Mouse (Mus musculus) midbrain, embryonic 10.5 days (tissue): Measurements from ENCODE around the gene Cenpq. TPM values are rescaled to one million over a fixed set of nuclear protein-coding genes. Genes with fewer than 3 reads are reported as not detected.

Source experiments
- DNase-seq: peaks from one replicate; pipeline ENCODE4 v3.0.0-alpha.2; 2017; ENCODE audit warnings: low spot score
- H3K27ac ChIP-seq: fragments of 300-500 bp; sonication (generic); replicated peaks from 2 replicates; pipeline ENCODE4 v1.5.1; 2016; ENCODE audit warnings: mild to moderate bottlenecking
- H3K27me3 ChIP-seq: fragments of 300-500 bp; sonication (generic); 2 replicates; pipeline ENCODE4 v1.6.1; 2016; ENCODE audit warnings: low read depth, mild to moderate bottlenecking; ENCODE audit not compliant: poor library complexity, severe bottlenecking
- H3K36me3 ChIP-seq: fragments of 300-500 bp; sonication (generic); 2 replicates; pipeline ENCODE4 v1.6.1; 2016; ENCODE audit warnings: mild to moderate bottlenecking, moderate library complexity
- H3K4me1 ChIP-seq: fragments of 300-500 bp; sonication (generic); 2 replicates; pipeline ENCODE4 v1.6.1; 2016
- H3K4me3 ChIP-seq: fragments of 300-500 bp; sonication (generic); 2 replicates; pipeline ENCODE4 v1.5.1; 2016; ENCODE audit warnings: mild to moderate bottlenecking, moderate library complexity
- H3K9me3 ChIP-seq: fragments of 300-500 bp; sonication (generic); replicated peaks from 2 replicates; pipeline ENCODE4 v1.6.1; 2016; ENCODE audit warnings: mild to moderate bottlenecking
- WGBS: fragments of 180-500 bp; shearing (Covaris S2); methylation state at CpG from one replicate; pipeline ENCODE4 v1.1.7; 2016; 5-methylcytosine and 5-hydroxymethylcytosine counted together
- polyA plus RNA-seq: library from polyadenylated mRNA; unstranded; fragments of >200 nt; fragmentation: Nextera tagmentation; extraction: Ambion mirVana; gene quantifications from 2 replicates; pipeline ENCODE4 v1.2.1, GENCODE M21; 2016

Gene Cenpq
- polyA plus RNA-seq = 38.6 and 44.6 TPM in 2 replicates

DNA sequence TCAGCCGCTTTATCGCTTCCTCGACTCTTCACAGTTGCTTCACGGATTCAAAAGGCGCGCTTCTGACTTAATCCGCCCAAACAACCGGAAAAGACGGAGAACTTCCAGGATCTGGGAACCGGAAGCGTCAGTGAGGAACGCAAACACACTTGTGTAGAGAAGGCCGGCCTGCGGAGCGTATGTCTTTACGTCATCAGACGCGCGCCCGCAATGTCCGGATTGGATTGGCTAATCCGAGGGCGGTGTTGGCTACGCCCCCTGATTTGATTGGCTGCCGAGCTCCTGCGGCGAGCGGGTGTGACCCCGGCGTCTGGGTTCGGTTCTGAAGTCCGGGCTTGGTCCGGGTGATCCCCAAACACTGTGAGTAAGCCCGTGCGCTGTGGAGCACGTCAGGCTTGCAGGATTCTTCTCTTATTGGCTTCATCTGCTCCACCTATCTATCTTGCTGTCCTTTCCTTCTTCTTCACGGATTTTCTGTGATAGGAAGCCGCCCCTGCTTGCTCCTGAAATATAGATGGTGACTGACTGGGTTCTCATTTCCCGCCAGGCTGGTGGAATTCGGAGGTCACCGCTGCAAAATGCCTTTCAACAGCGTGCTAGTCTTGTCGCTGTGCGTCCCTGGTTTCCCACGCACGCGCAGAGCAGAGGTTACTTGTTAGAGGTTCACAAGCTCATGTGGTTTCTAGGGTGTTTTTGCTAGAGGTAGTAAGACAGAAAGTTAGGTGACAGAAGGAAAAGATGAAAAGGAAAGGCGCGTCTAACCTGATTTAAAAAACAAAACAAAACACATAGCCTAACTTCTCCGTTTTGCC, at the start of gene Cenpq, which contains the start of gene Mut:
TSS of gene Cenpq (minus strand) at position 628 of the 812 bp plus-strand sequence.
TSS of gene Mut (plus strand) at position 266 of the 812 bp plus-strand sequence.
- Histone ChIP-seq H3K9me3 (no peaks in the 10 kb centered on the region), H3K4me3 (peak within 1 kb of the TSS; percentile 72), H3K4me1 (peaks cover 13% of the 10 kb centered on the region), H3K27me3 (no peaks in the 10 kb centered on the region), H3K27ac (peak within 1 kb of the TSS; percentile 90), H3K36me3 (peaks cover 30% of the 10 kb centered on the region)
- peak; percentile 96 for DNase-seq
- WGBS = under 1% methylated on average over 50 of the region's 50 CpGs

DNA sequence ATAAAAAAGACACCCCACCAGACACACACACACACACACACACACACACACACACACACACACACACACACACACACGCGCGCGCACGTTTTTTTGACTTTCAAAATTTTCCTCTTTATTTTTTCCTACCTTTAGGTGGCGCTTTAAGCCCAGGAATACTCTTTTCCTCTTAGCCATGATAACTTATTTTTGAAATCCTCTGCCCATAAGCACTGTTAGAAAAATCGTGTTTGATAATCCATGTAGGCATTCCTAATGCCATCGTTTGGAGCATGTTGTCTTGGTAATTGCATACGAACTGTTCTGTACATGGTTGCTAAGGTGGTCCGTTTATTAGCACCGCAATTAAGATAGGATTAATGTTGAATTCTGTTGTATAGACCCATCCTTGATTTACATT, 43.1 kb upstream of the Cenpq start:
- no peak overlapping the region for H3K4me3 ChIP-seq
- H3K4me1 ChIP-seq = no peaks in the 10 kb centered on the region
- 80% methylated on average over 11 of the region's 11 CpGs for WGBS
- H3K27ac ChIP-seq = no peak overlapping the region
- H3K9me3 ChIP-seq = no peaks in the 10 kb centered on the region
- no peaks in the 10 kb centered on the region for H3K36me3 ChIP-seq
- no peaks in the 10 kb centered on the region for H3K27me3 ChIP-seq
- DNase-seq = no peak

DNA sequence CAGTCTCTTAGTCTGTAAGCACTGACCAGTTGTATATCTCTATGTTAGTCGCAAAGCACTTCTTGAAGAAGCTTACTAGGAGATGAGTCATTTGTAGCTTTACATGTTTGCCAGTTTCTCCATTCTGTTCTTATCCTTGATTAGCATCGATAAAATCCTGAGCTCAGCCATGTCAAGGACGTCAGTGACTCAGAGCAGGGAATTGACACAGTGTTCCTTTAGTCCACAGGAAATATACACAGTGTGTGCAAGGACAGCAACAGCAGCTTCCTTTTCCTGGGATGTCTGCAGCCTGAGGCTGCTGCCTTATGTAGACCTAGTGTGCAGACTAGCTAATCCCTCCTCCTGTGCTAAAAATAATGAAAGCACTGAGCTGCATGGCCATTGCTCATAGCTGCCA, 13.7 kb upstream of the Cenpq start:
- Histone ChIP-seq H3K9me3 (no peaks in the 10 kb centered on the region), H3K36me3 (peaks cover 59% of the 10 kb centered on the region), H3K27ac (no peak overlapping the region), H3K4me1 (no peaks in the 10 kb centered on the region), H3K27me3 (no peaks in the 10 kb centered on the region), H3K4me3 (no peak overlapping the region)
- WGBS = 91% methylated on average over 3 of the region's 3 CpGs
- DNase-seq = no peak

DNA sequence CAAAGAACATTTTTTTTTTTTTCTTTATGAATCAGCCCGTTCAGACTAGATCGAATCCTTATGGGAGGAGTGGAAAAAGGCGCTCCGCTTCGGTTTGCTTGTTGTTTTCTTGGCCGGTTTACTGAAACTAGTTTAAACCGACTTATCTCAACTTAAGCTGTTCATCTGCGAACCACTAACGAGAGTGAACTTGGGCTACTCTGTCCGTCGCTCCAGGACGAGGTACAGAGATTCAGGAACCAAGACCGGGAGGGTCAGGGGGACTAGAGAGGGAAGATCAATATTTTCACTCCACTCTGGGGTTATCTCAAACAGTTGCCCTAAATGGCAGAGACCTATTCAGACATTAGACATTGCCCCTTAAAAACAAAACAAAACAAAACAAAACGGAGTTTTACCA, 862 bp downstream of the Cenpq start:
- peak overlapping the region; percentile 90 for H3K27ac ChIP-seq

DNA sequence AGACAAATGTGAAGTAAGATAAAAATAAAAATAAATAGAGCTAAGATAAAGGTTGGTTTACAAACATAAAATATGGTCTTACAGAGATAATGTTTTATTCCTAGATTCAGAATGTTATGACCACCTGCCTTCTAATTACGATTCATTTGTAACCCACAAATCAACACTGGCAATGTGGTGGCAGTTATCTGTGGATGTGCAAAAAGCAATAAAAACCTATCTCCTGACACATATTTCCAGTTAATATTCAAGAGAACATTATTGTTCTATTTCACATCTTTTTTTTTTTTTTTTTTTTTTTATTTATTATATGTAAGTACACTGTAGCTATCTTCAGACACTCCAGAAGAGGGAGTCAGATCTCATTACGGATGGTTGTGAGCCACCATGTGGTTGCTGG, 19.3 kb downstream of the Cenpq start:
- H3K4me3 ChIP-seq = no peak overlapping the region
- H3K4me1 ChIP-seq = no peaks in the 10 kb centered on the region
- H3K9me3 ChIP-seq = no peaks in the 10 kb centered on the region
- 82% methylated on average over 2 of the region's 2 CpGs for WGBS
- H3K27ac ChIP-seq = no peak overlapping the region
- no peak for DNase-seq
- H3K27me3 ChIP-seq = no peaks in the 10 kb centered on the region
- H3K36me3 ChIP-seq = no peaks in the 10 kb centered on the region

More for the DNA sequence above, 862 bp downstream of the Cenpq start:
- H3K9me3 ChIP-seq = no peaks in the 10 kb centered on the region
- WGBS = 1% methylated on average over 14 of the region's 14 CpGs
- peak overlapping the region; percentile 72 for H3K4me3 ChIP-seq
- DNase-seq = no peak
- H3K27me3 ChIP-seq = no peaks in the 10 kb centered on the region
- peaks cover 36% of the 10 kb centered on the region for H3K36me3 ChIP-seq
- peaks cover 13% of the 10 kb centered on the region for H3K4me1 ChIP-seq

DNA sequence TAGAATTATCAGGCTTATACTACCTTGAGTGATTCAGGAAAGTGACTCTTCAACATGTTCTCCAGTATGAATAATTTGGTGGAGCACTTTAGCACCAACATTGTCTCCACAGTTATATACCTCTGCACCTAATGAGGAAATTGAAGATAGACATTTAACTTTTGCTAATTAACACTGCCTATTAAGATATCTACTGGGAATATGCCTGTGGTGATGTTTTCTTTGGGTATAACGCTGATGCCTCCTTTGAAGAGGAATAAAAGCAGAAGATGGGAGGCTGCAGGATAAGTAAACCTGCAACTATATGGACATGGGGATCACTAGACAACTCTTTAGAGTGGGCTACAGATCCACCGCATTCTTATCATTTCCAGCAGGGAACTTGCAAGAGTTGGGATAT, 20.6 kb downstream of the Cenpq start, which contains the start of gene Glyatl3:
TSS of gene Glyatl3 (minus strand) at position 101 of the 400 bp plus-strand sequence.
- 95% methylated on average over 2 of the region's 2 CpGs for WGBS
- no peak for DNase-seq
- Histone ChIP-seq H3K9me3 (no peaks in the 10 kb centered on the region), H3K36me3 (no peaks in the 10 kb centered on the region), H3K4me3 (no peak within 1 kb of the TSS), H3K4me1 (no peaks in the 10 kb centered on the region), H3K27me3 (no peaks in the 10 kb centered on the region), H3K27ac (no peak within 1 kb of the TSS)

DNA sequence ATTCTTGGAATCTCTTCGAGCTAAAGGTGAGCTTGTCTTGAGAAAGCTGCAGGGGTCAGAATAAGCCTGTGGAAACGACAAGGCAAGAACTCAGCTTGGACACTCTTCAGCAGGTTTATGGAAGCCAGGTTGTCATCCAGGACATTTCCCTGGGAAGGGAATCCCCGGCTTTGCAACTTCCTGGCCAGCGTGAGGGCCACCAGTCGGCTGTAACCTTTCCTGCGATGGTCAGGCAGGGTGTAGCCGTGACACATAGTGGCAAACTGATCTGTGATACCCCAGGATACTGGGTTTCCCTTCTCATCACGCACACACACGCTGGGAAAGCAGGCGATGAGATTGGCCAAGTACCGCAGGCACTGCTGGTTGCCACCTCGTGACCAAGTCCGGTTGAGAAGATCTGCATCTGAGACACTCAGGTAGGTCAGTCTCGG, 30.1 kb downstream of the Cenpq start:
- Histone ChIP-seq H3K36me3 (no peaks in the 10 kb centered on the region), H3K4me1 (peaks cover 12% of the 10 kb centered on the region), H3K4me3 (peak overlapping the region; percentile 39), H3K27me3 (no peaks in the 10 kb centered on the region), H3K27ac (no peak overlapping the region), H3K9me3 (no peaks in the 10 kb centered on the region)
- DNase-seq = peak; percentile 13
- WGBS = 13% methylated on average over 14 of the region's 14 CpGs

DNA sequence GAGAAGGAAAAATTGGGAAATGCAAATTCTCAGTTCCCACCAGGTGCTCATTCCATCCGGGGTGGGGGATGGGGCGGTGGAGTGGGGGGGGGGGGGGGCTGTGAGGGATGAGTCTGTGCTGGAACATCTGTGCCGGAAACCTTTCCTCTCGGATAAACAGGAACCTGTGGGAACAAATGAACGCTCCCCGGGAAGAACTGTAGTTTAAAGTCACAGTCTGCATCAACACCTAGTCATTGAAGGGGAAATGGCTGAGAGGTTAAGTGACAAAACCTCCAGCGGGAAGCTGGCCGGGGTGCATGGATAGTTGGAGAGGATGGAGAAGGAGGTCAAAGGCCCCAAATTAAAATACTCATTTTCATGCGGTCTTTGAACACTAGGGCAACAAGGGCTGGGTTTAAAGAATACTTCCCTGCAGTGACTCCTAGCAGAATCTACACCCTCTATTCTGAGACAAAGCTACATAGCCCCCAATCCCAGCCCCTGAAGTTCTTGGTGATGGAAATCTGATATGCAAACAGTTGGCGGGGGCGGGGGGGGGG, 30.7 kb downstream of the Cenpq start:
- WGBS = 8% methylated on average over 11 of the region's 11 CpGs
- Histone ChIP-seq H3K4me1 (peaks cover 12% of the 10 kb centered on the region), H3K27me3 (no peaks in the 10 kb centered on the region), H3K27ac (no peak overlapping the region), H3K36me3 (no peaks in the 10 kb centered on the region), H3K9me3 (no peaks in the 10 kb centered on the region), H3K4me3 (peak overlapping the region; percentile 39; the same call in 1 of the 2 replicates)
- peak; percentile 12 for DNase-seq

DNA sequence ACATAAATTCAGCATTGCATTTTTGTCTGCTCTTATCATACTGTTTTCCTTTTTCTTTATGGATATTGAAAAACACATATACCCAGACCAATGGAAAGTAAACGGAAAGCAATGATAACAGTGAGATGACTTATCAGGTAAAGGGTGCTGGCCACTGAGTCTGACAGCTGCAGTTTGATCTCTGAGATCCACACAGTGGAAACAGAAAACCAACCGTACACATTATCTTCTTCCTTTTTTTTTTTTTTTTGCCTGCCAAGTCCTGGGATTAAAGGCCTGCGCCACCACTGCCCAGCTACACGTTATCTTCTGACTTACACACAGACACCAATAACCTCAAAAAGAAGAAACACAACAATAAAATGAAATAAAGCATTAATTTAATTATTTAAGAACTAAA, 31.5 kb downstream of the Cenpq start:
- H3K4me3 ChIP-seq = no peak overlapping the region
- WGBS = 75% methylated on average over 4 of the region's 4 CpGs
- no peak for DNase-seq
- H3K36me3 ChIP-seq = no peaks in the 10 kb centered on the region
- no peaks in the 10 kb centered on the region for H3K27me3 ChIP-seq
- no peak overlapping the region for H3K27ac ChIP-seq
- no peaks in the 10 kb centered on the region for H3K9me3 ChIP-seq
- peaks cover 12% of the 10 kb centered on the region for H3K4me1 ChIP-seq

DNA sequence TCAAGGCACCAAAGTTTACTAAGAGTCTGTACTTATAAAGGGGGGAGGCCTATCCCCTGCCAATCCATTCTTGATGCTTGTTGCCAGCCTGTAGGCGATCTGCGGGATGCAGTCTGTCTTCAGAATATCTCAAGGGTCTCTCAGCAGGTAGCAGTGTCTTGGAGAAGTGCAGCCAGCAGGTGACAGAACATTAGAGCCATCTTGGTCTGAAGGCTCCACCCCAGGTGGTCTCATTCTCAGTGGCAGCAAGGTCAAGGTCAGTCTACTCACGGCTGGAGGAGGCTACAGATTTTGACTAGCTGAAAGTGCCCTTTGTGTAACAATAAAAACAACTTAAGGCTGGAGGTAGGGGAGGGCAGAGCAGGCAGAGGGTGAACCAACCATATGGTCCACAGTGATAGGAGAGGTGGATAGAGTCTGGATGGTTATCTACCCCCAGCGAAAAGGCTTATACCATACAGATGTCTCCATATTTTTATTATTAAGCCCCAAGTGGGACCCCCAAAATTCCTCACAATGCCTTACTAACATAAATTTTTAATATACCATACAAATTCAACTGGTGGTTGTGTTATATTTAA, 35.0 kb downstream of the Cenpq start:
- no peaks in the 10 kb centered on the region for H3K36me3 ChIP-seq
- 41% methylated on average over 4 of the region's 4 CpGs for WGBS
- H3K27ac ChIP-seq = no peak overlapping the region
- H3K4me3 ChIP-seq = no peak overlapping the region
- no peak for DNase-seq
- H3K27me3 ChIP-seq = no peaks in the 10 kb centered on the region
- H3K4me1 ChIP-seq = peaks cover 11% of the 10 kb centered on the region
- H3K9me3 ChIP-seq = no peaks in the 10 kb centered on the region

DNA sequence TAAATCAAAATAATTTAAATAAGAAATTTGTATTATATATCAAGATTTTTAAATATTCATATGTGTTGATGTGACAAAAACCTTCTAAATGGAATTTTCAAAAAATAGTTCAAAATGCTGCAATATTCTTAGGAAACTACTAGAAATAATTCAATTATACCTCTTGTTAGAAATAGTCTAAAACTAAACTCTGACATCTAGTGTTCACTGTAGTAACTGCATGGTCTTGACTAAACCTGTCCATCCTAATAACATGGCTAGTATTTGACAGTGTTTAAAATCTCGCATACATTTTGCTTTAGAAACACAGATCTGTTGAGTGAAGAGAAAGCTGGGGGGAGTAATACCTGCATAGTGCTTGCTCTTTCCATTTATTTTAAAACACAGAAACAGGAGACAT, 38.0 kb downstream of the Cenpq start:
- no peaks in the 10 kb centered on the region for H3K9me3 ChIP-seq
- DNase-seq = no peak
- H3K27ac ChIP-seq = no peak overlapping the region
- H3K27me3 ChIP-seq = no peaks in the 10 kb centered on the region
- no peak overlapping the region for H3K4me3 ChIP-seq
- H3K4me1 ChIP-seq = no peaks in the 10 kb centered on the region
- WGBS = 77% methylated on average over 1 of the region's 1 CpGs
- no peaks in the 10 kb centered on the region for H3K36me3 ChIP-seq

DNA sequence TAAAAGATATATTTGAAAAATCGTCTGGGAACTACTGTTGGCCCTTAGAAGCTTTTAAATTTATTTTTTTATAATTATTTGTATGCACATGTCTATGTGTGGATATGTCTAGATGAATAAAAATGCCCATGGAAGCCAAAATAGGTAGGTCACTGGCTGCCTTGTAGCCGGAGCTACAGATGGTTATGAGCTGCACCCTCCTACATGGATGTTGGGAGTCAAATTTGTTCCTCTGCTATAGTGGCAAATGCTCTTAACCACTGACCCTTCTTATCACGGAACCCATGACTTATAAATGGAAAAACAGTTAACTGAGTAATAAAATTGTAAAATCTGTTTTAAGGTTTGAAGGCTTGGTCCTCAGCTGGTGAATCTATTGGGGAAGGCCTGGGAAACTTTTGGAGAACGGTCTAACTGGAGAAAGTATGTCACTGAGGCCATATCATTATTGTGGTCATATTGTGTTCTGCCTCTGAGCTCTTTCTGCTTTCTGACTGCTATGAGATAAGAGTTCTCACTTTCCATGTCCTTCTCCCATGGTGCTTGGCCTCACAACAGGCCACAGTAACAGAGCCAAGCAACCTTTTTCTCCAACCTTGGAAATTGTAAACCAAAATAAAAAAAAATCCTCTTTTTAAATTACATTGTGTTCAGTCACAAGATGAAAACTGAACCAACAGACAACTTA, 46.9 kb downstream of the Cenpq start:
- no peaks in the 10 kb centered on the region for H3K4me1 ChIP-seq
- H3K9me3 ChIP-seq = no peaks in the 10 kb centered on the region
- WGBS = 80% methylated on average over 4 of the region's 4 CpGs
- no peak for DNase-seq
- H3K27me3 ChIP-seq = no peaks in the 10 kb centered on the region
- H3K27ac ChIP-seq = no peak overlapping the region
- H3K36me3 ChIP-seq = no peaks in the 10 kb centered on the region
- no peak overlapping the region for H3K4me3 ChIP-seq
